Mouse (Mus musculus): ENCODE measurements around the gene Il6ra.

GRCm38 (mm10) chr3:89883582-89884041, 29.4 kb downstream of the Il6ra start:
- no peak for TF ChIP-seq USF1 (IDR thresholded peaks at IDR 0.05; ENCODE audit: low read depth)
- TF ChIP-seq MYOD1 (IDR thresholded peaks at IDR 0.05; ENCODE audit: control insufficient read depth in 1 of 3, insufficient read length in 2 of 3, low read depth in 2 of 3), result no peak
- no peak for TF ChIP-seq POLR2A (IDR thresholded peaks at IDR 0.05; ENCODE audit: insufficient read length, low read depth)
- TF ChIP-seq MYOG (IDR thresholded peaks at IDR 0.05; ENCODE audit: control insufficient read depth in 1 of 3, insufficient read depth in 1 of 3, insufficient read length in 2 of 3, low read depth in 2 of 3), result no peak
- no peak for TF ChIP-seq TCF12 (IDR thresholded peaks at IDR 0.05; ENCODE audit: insufficient read depth, poor library complexity, severe bottlenecking)
- no peak for TF ChIP-seq MAX (IDR thresholded peaks at IDR 0.05; ENCODE audit: low read depth)
- TF ChIP-seq POLR2AphosphoS2 (IDR thresholded peaks at IDR 0.05; ENCODE audit: insufficient read length, low read depth), result no peak
- TF ChIP-seq SRF (IDR thresholded peaks at IDR 0.05; ENCODE audit: control insufficient read depth, insufficient read length, low read depth), result no peak
